Mouse (Mus musculus) thymus, postnatal 4 days (tissue): ENCODE measurements around the gene Pla2g4c.

Source experiments
- DNase-seq: peaks from one replicate; pipeline ENCODE4 v3.0.0; 2021

Gene Pla2g4c

GRCm38 (mm10) chr7:13397832-13398231, 73.4 kb downstream of the Pla2g4c start, which contains the start of gene Cabp5:
TSS of gene Cabp5 (plus strand) at chr7:13398132.
- DNase-seq, result no peak
